In the genomic region with DNA sequence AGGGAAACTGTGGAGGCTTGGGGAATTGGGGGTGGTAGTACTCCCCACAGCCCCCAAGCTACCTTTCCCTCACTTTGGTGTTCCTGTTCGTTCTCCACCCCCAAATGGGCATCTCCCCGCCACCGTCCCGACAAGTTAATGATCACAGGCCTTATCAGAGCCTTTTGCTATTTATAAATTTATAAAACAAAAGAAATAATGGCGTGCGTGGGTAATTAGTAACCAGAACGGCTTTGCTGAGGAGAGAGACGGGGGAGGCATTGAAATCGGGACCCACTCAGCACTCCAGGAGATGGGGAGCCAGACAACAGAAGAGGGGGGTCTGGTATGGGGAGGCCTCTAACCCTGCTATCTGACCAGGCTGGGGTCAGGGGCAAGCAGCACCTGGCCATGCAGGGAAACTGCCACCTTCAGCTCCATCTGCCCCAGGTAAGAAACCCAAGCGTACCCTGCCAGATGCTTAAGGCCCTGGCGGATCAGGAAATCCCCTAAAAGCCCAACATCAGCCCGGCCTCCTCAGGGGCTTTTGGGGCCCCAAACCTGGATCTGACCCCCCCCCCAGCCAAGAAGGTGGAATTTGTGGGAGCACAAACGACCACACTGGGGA, we compare ENCODE assay signal across 24 mouse cellular contexts. TPM values are rescaled to one million over a fixed set of nuclear protein-coding genes. Genes with fewer than 3 reads are reported as not detected.
DNase-seq lines count a peak whose midpoint lies in the region; ATAC-seq lines count a peak whose summit lies in the region.
"Had no signal": no experiment of that assay in that cellular context is flagged by ENCODE, and none has a peak within 500 bp of the region (broad histone marks: within the 10 kb centered on the region; RNA-seq: fewer than 3 reads in every experiment).

No protein-coding gene starts in this region.

- no peaks in the 10 kb centered on the region for H3K9me3 ChIP-seq in erythroblast, embryonic 14.5 days (ENCODE audit: control insufficient read depth, low read length)
- H3K9me3 ChIP-seq in kidney, embryonic 14.5 days (ENCODE audit: control insufficient read depth, low read length): no peaks in the 10 kb centered on the region
- H3K9me3 ChIP-seq in liver, embryonic 13.5 days (replicated peaks): no peaks in the 10 kb centered on the region
- no peaks in the 10 kb centered on the region for H3K9me3 ChIP-seq in stomach, embryonic 16.5 days (replicated peaks; ENCODE audit: control insufficient read depth, low read length)
- H3K9me3 ChIP-seq in forebrain, embryonic 13.5 days (replicated peaks): no peaks in the 10 kb centered on the region
- H3K9me3 ChIP-seq: embryonic facial prominence, embryonic 13.5 days; forebrain, embryonic 10.5 days; hindbrain, embryonic 13.5 days; neural tube, embryonic 13.5 days had no signal

- peak overlapping the region; percentile 96 for H3K27ac ChIP-seq in kidney, embryonic 14.5 days (ENCODE audit: low read depth, low read length)
- peak overlapping the region; percentile 76 for H3K27ac ChIP-seq in liver, embryonic 13.5 days
- peak overlapping the region; percentile 87 for H3K27ac ChIP-seq in stomach, embryonic 16.5 days (ENCODE audit: low read length)
- H3K27ac ChIP-seq in forebrain, embryonic 13.5 days: no peak overlapping the region
- H3K27ac ChIP-seq: embryonic facial prominence, embryonic 13.5 days; hindbrain, embryonic 13.5 days; neural tube, embryonic 13.5 days had no signal

- H3K36me3 ChIP-seq in erythroblast, embryonic 14.5 days (ENCODE audit: control insufficient read depth): no peaks in the 10 kb centered on the region; the same call in 1 of the 2 replicates
- no peaks in the 10 kb centered on the region for H3K36me3 ChIP-seq in kidney, embryonic 14.5 days (ENCODE audit: control insufficient read depth, insufficient read depth, low read length)
- H3K36me3 ChIP-seq in liver, embryonic 13.5 days: no peaks in the 10 kb centered on the region
- H3K36me3 ChIP-seq in stomach, embryonic 16.5 days (ENCODE audit: control insufficient read depth, insufficient read depth, low read length): no peaks in the 10 kb centered on the region
- H3K36me3 ChIP-seq in forebrain, embryonic 13.5 days (ENCODE audit: poor library complexity, severe bottlenecking): no peaks in the 10 kb centered on the region
- H3K36me3 ChIP-seq: embryonic facial prominence, embryonic 13.5 days; forebrain, embryonic 10.5 days; hindbrain, embryonic 13.5 days; neural tube, embryonic 13.5 days had no signal

- H3K4me2 ChIP-seq in kidney, embryonic 14.5 days (replicated peaks; ENCODE audit: low read depth, low read length): peak overlapping the region; percentile 43
- peak overlapping the region; percentile 46 for H3K4me2 ChIP-seq in liver, embryonic 13.5 days
- peak overlapping the region; percentile 21; the same call in 1 of the 2 replicates for H3K4me2 ChIP-seq in stomach, embryonic 16.5 days (ENCODE audit: low read depth, low read length)
- H3K4me2 ChIP-seq in forebrain, embryonic 13.5 days: no peak overlapping the region
- H3K4me2 ChIP-seq: embryonic facial prominence, embryonic 13.5 days; heart, embryonic 11.5 days; hindbrain, embryonic 13.5 days; midbrain, embryonic 11.5 days; neural tube, embryonic 13.5 days had no signal

- H3K9ac ChIP-seq in kidney, embryonic 14.5 days (ENCODE audit: low read depth, low read length): peak overlapping the region; percentile 62
- H3K9ac ChIP-seq in liver, embryonic 13.5 days: peak overlapping the region; percentile 68
- H3K9ac ChIP-seq in stomach, embryonic 16.5 days (ENCODE audit: low read length): peak overlapping the region; percentile 78
- H3K9ac ChIP-seq in forebrain, embryonic 13.5 days: no peak overlapping the region
- H3K9ac ChIP-seq: hindbrain, embryonic 13.5 days had no signal

- peaks cover 7% of the 10 kb centered on the region for H3K4me1 ChIP-seq in erythroblast, embryonic 14.5 days (ENCODE audit: control insufficient read depth)
- peaks cover 22% of the 10 kb centered on the region for H3K4me1 ChIP-seq in kidney, embryonic 14.5 days (ENCODE audit: control insufficient read depth, insufficient read depth, low read length)
- peaks cover 16% of the 10 kb centered on the region for H3K4me1 ChIP-seq in liver, embryonic 13.5 days (replicated peaks)
- H3K4me1 ChIP-seq in stomach, embryonic 16.5 days (ENCODE audit: control insufficient read depth, insufficient read depth, low read length): 0 out of 2 replicates have a peak, but pooled peaks cover 2% of the 10 kb centered on the region
- H3K4me1 ChIP-seq in forebrain, embryonic 13.5 days: 0 out of 2 replicates have a peak, but pooled peaks cover 5% of the 10 kb centered on the region

- H3K4me3 ChIP-seq in erythroblast, embryonic 14.5 days (replicated peaks): peak overlapping the region; percentile 54
- H3K4me3 ChIP-seq in kidney, embryonic 14.5 days (ENCODE audit: low read length): peak overlapping the region; percentile 36
- peak overlapping the region; percentile 51 for H3K4me3 ChIP-seq in liver, embryonic 13.5 days (replicated peaks)
- H3K4me3 ChIP-seq in stomach, embryonic 16.5 days (replicated peaks; ENCODE audit: low read length): peak overlapping the region; percentile 50
- no peak overlapping the region for H3K4me3 ChIP-seq in forebrain, embryonic 13.5 days
- H3K4me3 ChIP-seq: embryonic facial prominence, embryonic 13.5 days; forebrain, embryonic 10.5 days; hindbrain, embryonic 13.5 days; neural tube, embryonic 13.5 days had no signal

- WGBS in kidney, embryonic 14.5 days: 54% methylated on average over 13 of the region's 13 CpGs
- WGBS in liver, embryonic 13.5 days (ENCODE audit: insufficient replicate concordance): 45% methylated on average over 13 of the region's 13 CpGs
- WGBS in stomach, embryonic 16.5 days: 44% methylated on average over 13 of the region's 13 CpGs
- 44% methylated on average over 13 of the region's 13 CpGs for WGBS in forebrain, embryonic 13.5 days

- peaks cover 23% of the 10 kb centered on the region for H3K27me3 ChIP-seq in erythroblast, embryonic 14.5 days (ENCODE audit: control insufficient read depth)
- no peaks in the 10 kb centered on the region for H3K27me3 ChIP-seq in kidney, embryonic 14.5 days (ENCODE audit: control insufficient read depth, insufficient read depth, low read length)
- H3K27me3 ChIP-seq in liver, embryonic 13.5 days: peaks cover 26% of the 10 kb centered on the region
- no peaks in the 10 kb centered on the region for H3K27me3 ChIP-seq in stomach, embryonic 16.5 days (ENCODE audit: control insufficient read depth, insufficient read depth, low read length)
- H3K27me3 ChIP-seq in forebrain, embryonic 13.5 days: no peaks in the 10 kb centered on the region

- ATAC-seq in erythroblast, adult 5-6 weeks (replicated peaks; ENCODE audit: low FRiP score, poor library complexity, severe bottlenecking): no peak
- no peak for ATAC-seq in kidney, embryonic 14.5 days (ENCODE audit: low FRiP score, low TSS enrichment)
- ATAC-seq in liver, embryonic 13.5 days (ENCODE audit: low read depth): no peak
- ATAC-seq in stomach, embryonic 16.5 days (ENCODE audit: insufficient read depth, low FRiP score): no peak
- ATAC-seq in monocyte, adult 5-6 weeks (replicated peaks; ENCODE audit: insufficient number of reproducible peaks, low FRiP score, low TSS enrichment, poor library complexity, severe bottlenecking): no peak
- ATAC-seq in forebrain, embryonic 13.5 days: no peak
- ATAC-seq: CD4-positive, CD25-positive, alpha-beta regulatory T cell, adult 4 months had no signal

- no peak for DNase-seq in liver, embryonic 13.5 days
- DNase-seq in heart, adult 8-10 months (ENCODE audit: low spot score): no peak
- DNase-seq: cerebellum, adult 9-11 months; heart, postnatal 14 days; lung, adult 2 months; lung, postnatal 36 days; right cerebral cortex, postnatal 14 days; thymus, adult 2 months had no signal

RNA-seq across cellular contexts. Expression of gene Hnf1a, which starts 1.2 kb away (rescaled TPM):
- polyA plus RNA-seq in erythroblast, embryonic 14.5 days (2012): 0.03 and 0.14 TPM in 2 replicates
- not detected in 2 replicates for total RNA-seq in erythroblast, adult 5-6 weeks (2015; ENCODE audit: low replicate concordance)
- total RNA-seq in erythroblast, adult 5-6 weeks (2017; ENCODE audit: low replicate concordance): not detected in 2 replicates
- polyA plus RNA-seq in kidney, embryonic 14.5 days (2014; fragmentation: Nextera tagmentation; extraction: Ambion mirVana): 5.4 and 6.8 TPM in 2 replicates
- polyA plus RNA-seq in liver, embryonic 13.5 days (2015; fragmentation: Nextera tagmentation; extraction: Ambion mirVana): 2.4 and 2.9 TPM in 2 replicates
- 8.7 and 9.8 TPM in 2 replicates for polyA plus RNA-seq in stomach, embryonic 16.5 days (2015; fragmentation: Nextera tagmentation; extraction: Ambion mirVana)
- total RNA-seq in heart, adult 8-10 months (2022): not detected
- total RNA-seq in monocyte, adult 5-6 weeks (2017): not detected in 3 replicates
- polyA plus RNA-seq in forebrain, embryonic 13.5 days (2015; fragmentation: Nextera tagmentation; extraction: Ambion mirVana): 0.05 and 0.06 TPM in 2 replicates
- total RNA-seq: gastrocnemius, postnatal 4 days; left cerebral cortex, postnatal 36 days had no signal
- polyA plus RNA-seq: embryonic facial prominence, embryonic 13.5 days; forebrain, embryonic 10.5 days; frontal cortex, adult 2 months; heart, embryonic 11.5 days; hindbrain, embryonic 13.5 days; lung, adult 2 months; midbrain, embryonic 11.5 days had no signal

RNA-seq across cellular contexts. Expression of gene 2210016L21Rik, which starts 27.8 kb away (rescaled TPM):
- 2.4 and 3.3 TPM in 2 replicates for polyA plus RNA-seq in erythroblast, embryonic 14.5 days (2012)
- 0.77 and 6.5 TPM in 2 replicates for total RNA-seq in erythroblast, adult 5-6 weeks (2015; ENCODE audit: low replicate concordance)
- total RNA-seq in erythroblast, adult 5-6 weeks (2017; ENCODE audit: low replicate concordance): 2.9 and 9.2 TPM in 2 replicates
- polyA plus RNA-seq in kidney, embryonic 14.5 days (2014; fragmentation: Nextera tagmentation; extraction: Ambion mirVana): 51.1 and 58.9 TPM in 2 replicates
- 22.2 and 24.6 TPM in 2 replicates for polyA plus RNA-seq in liver, embryonic 13.5 days (2015; fragmentation: Nextera tagmentation; extraction: Ambion mirVana)
- 45.6 and 53.5 TPM in 2 replicates for polyA plus RNA-seq in stomach, embryonic 16.5 days (2015; fragmentation: Nextera tagmentation; extraction: Ambion mirVana)
- 10 to 100 TPM; 20.5 to 31.0 (median 28.6) TPM for total RNA-seq in heart, adult 8-10 months (2022)
- 4.2 to 13.3 TPM (median 8.5 TPM) in 3 replicates for total RNA-seq in monocyte, adult 5-6 weeks (2017)
- polyA plus RNA-seq in forebrain, embryonic 13.5 days (2015; fragmentation: Nextera tagmentation; extraction: Ambion mirVana): 77.5 and 85.3 TPM in 2 replicates

RNA-seq across cellular contexts. Expression of gene Sppl3, which starts 41.2 kb away (rescaled TPM):
- polyA plus RNA-seq in erythroblast, embryonic 14.5 days (2012): 4.4 and 4.6 TPM in 2 replicates
- total RNA-seq in erythroblast, adult 5-6 weeks (2015; ENCODE audit: low replicate concordance): 33.6 and 39.0 TPM in 2 replicates
- total RNA-seq in erythroblast, adult 5-6 weeks (2017; ENCODE audit: low replicate concordance): 57.8 and 59.4 TPM in 2 replicates
- 23.9 and 26.1 TPM in 2 replicates for polyA plus RNA-seq in kidney, embryonic 14.5 days (2014; fragmentation: Nextera tagmentation; extraction: Ambion mirVana)
- polyA plus RNA-seq in liver, embryonic 13.5 days (2015; fragmentation: Nextera tagmentation; extraction: Ambion mirVana): 4.2 and 4.7 TPM in 2 replicates
- polyA plus RNA-seq in stomach, embryonic 16.5 days (2015; fragmentation: Nextera tagmentation; extraction: Ambion mirVana): 9.6 and 10.6 TPM in 2 replicates
- total RNA-seq in heart, adult 8-10 months (2022): 10 to 100 TPM; 26.3 to 31.9 (median 29.0) TPM
- 29.9 to 52.1 TPM (median 44.8 TPM) in 3 replicates for total RNA-seq in monocyte, adult 5-6 weeks (2017)
- polyA plus RNA-seq in forebrain, embryonic 13.5 days (2015; fragmentation: Nextera tagmentation; extraction: Ambion mirVana): 16.0 and 16.4 TPM in 2 replicates

RNA-seq across cellular contexts. Expression of gene Oasl1, which starts 46.7 kb away (rescaled TPM):
- not detected in 2 replicates for polyA plus RNA-seq in erythroblast, embryonic 14.5 days (2012)
- 3.6 and 4.8 TPM in 2 replicates for total RNA-seq in erythroblast, adult 5-6 weeks (2015; ENCODE audit: low replicate concordance)
- 3.7 and 8.6 TPM in 2 replicates for total RNA-seq in erythroblast, adult 5-6 weeks (2017; ENCODE audit: low replicate concordance)
- polyA plus RNA-seq in kidney, embryonic 14.5 days (2014; fragmentation: Nextera tagmentation; extraction: Ambion mirVana): 1.2 and 2.5 TPM in 2 replicates
- polyA plus RNA-seq in liver, embryonic 13.5 days (2015; fragmentation: Nextera tagmentation; extraction: Ambion mirVana): 0.52 and 0.54 TPM in 2 replicates
- 1.3 and 2.1 TPM in 2 replicates for polyA plus RNA-seq in stomach, embryonic 16.5 days (2015; fragmentation: Nextera tagmentation; extraction: Ambion mirVana)
- under 1 TPM; 0.44 to 0.72 (median 0.59) TPM for total RNA-seq in heart, adult 8-10 months (2022)
- 0.95 to 2.6 TPM (median 1.5 TPM) in 3 replicates for total RNA-seq in monocyte, adult 5-6 weeks (2017)
- polyA plus RNA-seq in forebrain, embryonic 13.5 days (2015; fragmentation: Nextera tagmentation; extraction: Ambion mirVana): 0.15 and 0.28 TPM in 2 replicates
- total RNA-seq: left cerebral cortex, postnatal 36 days had no signal
- polyA plus RNA-seq: forebrain, embryonic 10.5 days; midbrain, embryonic 11.5 days had no signal
